Mouse (Mus musculus): Measurements from ENCODE around the gene Tarbp1.
"Not testable (repeated sequence)": the region's sequence is repeated elsewhere in the genome, so short reads cannot be mapped to it uniquely, and the experiment has no call there.

Gene Tarbp1

DNA sequence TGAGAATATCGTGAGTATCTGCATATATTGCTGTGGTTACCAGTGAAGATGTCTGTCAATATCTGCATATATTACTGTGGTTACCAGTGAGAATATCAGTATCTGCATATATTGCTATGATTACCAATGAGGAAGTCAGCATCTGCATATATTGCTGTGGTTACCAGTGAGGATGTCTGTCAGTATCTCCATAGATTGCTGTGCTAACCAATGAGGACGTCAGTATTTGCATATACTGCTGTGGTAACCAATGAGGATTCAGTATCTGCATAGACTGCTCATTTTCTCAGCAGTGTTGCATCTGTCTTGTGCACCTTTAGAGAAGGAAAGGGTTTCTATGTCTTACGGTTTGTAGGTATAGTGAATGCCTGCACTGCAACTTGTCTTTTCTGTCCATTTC, 54.0 kb downstream of the Tarbp1 start:
- no peak for DNase-seq (ENCODE audit: low spot score in 2 of 2)

DNA sequence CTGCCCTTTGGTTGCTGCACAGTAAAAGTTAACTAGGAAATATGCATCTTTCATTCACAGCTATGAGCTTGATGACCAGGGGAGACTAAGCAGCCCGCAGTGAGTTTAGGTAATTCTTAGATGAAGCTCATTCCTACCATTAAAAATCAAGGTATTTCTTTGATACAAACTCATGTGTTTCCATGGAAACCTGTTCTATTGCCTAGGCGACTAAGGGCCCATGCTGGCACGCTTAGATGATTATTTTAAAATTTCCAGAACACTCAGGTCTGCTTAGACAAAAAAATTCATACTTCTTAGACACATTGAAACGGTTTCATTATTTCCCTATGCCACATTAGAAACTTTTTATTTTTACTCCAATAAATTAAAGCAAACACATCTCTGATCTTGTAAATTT, 69.8 kb downstream of the Tarbp1 start:
- no peak for DNase-seq (ENCODE audit: low spot score in 2 of 2)

DNA sequence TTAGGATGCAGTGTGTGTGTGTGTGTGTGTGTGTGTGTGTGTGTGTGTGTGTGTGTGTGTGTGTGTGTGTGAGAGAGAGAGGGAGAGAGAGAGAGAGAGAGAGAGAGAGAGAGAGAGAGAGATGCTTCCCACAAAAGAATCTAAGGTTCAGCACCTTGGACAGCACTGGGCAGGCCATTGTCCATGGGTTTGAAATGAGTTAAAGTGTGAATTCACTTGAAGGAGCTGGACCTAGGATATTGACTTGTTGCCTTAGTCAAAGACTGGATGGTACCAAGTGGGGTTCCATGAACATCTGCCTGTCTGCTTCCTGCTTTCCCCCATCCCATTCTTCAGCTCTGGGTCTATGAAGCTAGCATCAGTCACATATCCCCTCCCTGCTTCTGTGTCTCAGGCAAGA, 70.3 kb downstream of the Tarbp1 start:
- DNase-seq (ENCODE audit: low spot score in 2 of 2), result not testable (repeated sequence)

GRCm38 (mm10) chr8:126398349-126398748, 76.5 kb downstream of the Tarbp1 start:
- no peak for DNase-seq (ENCODE audit: low spot score in 2 of 2)

GRCm38 (mm10) chr8:126395917-126396316, 78.9 kb downstream of the Tarbp1 start:
- no peak for DNase-seq (ENCODE audit: low spot score in 2 of 2)

GRCm38 (mm10) chr8:126395386-126395785, 79.5 kb downstream of the Tarbp1 start:
- DNase-seq (ENCODE audit: low spot score in 2 of 2), result no peak

DNA sequence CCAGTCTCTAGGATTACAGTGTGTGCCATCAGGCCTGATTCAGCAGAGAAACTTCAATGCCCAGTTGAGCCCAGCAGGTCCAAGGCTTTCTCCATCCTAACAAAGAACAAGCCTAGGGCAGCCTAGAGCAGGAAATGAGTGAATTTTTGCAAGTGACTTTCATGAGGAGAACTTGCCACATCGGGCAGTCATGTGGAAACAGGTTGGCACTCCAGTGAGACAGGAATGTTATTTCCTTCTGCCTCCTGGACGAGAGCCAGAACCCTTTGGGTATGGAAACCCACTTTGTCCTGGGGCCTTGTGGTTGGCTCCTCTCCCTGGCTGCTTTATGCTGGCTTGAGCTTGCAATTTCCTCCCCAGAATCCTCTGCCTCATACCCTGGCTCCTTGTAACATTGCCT, 83.3 kb downstream of the Tarbp1 start:
- DNase-seq (ENCODE audit: low spot score in 2 of 2), result no peak

DNA sequence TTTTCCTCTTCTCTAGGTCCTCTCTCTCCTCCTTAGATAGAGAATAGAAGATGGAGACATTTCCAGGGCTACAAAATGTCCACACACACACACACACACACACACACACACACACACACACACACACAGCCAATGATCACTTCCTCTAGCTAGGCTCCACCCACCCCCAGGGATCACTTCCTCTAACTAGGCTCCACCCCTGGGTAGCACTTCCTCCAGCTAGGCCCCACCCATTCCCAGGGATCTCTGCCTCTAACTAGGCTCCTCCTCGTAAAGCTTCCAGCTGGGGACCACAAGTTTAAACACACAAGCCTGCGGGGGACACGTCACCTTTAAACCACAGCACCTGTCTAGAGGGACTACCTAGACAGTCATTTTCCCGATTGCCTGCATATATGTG, 87.3 kb downstream of the Tarbp1 start:
- no peak for DNase-seq (ENCODE audit: low spot score in 2 of 2)

GRCm38 (mm10) chr8:126382749-126383148, 92.1 kb downstream of the Tarbp1 start:
- DNase-seq (ENCODE audit: low spot score in 2 of 2), result no peak

DNA sequence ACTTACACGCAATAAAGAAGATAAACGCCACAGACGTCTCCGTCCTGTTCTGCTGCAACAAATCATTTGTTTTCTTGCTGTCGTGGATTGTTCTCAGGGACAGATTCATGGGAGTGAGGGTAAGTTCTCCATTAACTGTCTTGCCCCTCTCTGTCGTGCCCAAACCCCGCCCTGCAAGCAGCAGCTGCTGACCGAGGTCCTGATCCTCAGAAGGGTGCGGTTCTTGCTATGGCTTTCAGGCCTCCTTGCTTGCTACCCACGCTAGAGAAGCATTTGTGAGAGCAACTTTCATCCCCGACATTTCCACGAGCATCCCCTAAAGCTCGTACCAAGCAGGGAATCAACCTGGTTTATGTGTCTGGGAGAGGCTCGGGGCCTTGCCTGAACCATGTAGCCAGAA, 92.6 kb downstream of the Tarbp1 start:
- DNase-seq (ENCODE audit: low spot score in 2 of 2), result no peak

- no peak for DNase-seq (ENCODE audit: low spot score in 2 of 2)
These were observed 93.6 kb downstream of the Tarbp1 start for GRCm38 (mm10) chr8:126381299-126381698.

DNA sequence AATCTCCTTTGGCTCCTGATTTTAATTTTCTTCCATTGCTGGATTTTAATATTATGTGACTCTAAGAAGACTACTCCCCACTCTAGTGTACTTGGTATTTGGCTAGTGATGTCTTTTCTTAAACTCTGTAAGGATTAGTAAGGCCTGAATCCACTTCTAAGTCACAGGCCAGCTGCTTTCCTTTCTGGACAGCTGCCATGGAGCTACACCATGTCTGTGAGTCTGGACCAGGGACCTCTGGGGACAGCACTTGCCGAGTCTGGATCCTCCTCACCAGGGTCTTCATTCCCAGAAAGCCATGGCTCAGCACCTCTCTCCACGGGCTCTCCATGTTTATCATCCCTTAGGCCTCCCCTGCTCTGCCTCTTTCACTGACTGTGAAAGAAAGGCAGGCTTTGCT, 94.7 kb downstream of the Tarbp1 start:
- DNase-seq (ENCODE audit: low spot score in 2 of 2), result no peak

DNA sequence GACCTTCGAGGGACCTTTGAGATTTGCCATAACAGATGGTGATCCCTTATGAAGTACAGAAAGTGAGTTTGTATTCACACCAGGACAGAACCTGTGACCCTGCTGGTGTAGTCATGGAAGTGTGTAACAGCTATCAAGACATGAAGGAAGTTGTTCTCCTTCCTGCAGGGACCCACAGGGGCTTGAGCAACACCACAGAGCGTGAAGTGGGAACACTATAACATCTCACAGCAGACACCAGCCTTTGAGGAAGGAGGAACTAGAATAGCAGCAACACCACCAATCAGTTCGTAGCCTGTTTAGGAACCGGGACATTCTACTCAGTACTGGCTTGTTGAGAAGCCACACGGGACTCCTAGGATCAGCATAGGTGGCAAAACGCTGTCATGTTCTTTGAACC, 95.3 kb downstream of the Tarbp1 start:
- DNase-seq (ENCODE audit: low spot score in 2 of 2), result no peak
